Mouse (Mus musculus): ENCODE measurements around the gene Spata48. TPM values are rescaled to one million over a fixed set of nuclear protein-coding genes. Genes with fewer than 3 reads are reported as not detected.

Gene Spata48
- polyA plus RNA-seq (2015; fragmentation: Nextera tagmentation; extraction: Ambion mirVana): 0.61 and 0.83 TPM in 2 replicates

- H3K36me3 ChIP-seq: no peaks in the 10 kb centered on the region
- 3% methylated on average over 66 of the region's 66 CpGs for WGBS
- H3K4me1 ChIP-seq: no peaks in the 10 kb centered on the region
- peak; percentile 98 for ATAC-seq (ENCODE audit: low FRiP score, low read depth)
- H3K9me3 ChIP-seq: no peaks in the 10 kb centered on the region
- H3K9ac ChIP-seq: peak within 1 kb of the TSS; percentile 67
- peak within 1 kb of the TSS; percentile 70 for H3K27ac ChIP-seq
- H3K4me3 ChIP-seq: peak within 1 kb of the TSS; percentile 62
- no peaks in the 10 kb centered on the region for H3K27me3 ChIP-seq
- H3K4me2 ChIP-seq (replicated peaks): peak within 1 kb of the TSS; percentile 69
These were observed at the start of gene Spata48, which contains the start of gene Zpbp for GRCm38 (mm10) chr11:11461635-11462560. Gene Spata48 (plus strand): TSS chr11:11462094. Gene Zpbp (minus strand): TSS chr11:11462408.

- no peaks in the 10 kb centered on the region for H3K27me3 ChIP-seq
- no peak for ATAC-seq (ENCODE audit: low FRiP score, low read depth)
- no peak overlapping the region for H3K9ac ChIP-seq
- no peak overlapping the region for H3K4me2 ChIP-seq (replicated peaks)
- H3K36me3 ChIP-seq: no peaks in the 10 kb centered on the region
- H3K9me3 ChIP-seq: no peaks in the 10 kb centered on the region
- 80% methylated on average over 5 of the region's 5 CpGs for WGBS
- no peak overlapping the region for H3K4me3 ChIP-seq
- H3K4me1 ChIP-seq: no peaks in the 10 kb centered on the region
- no peak overlapping the region for H3K27ac ChIP-seq
These were observed 47.7 kb upstream of the Spata48 start for GRCm38 (mm10) chr11:11414188-11414587.

- Histone ChIP-seq H3K4me1 (no peaks in the 10 kb centered on the region), H3K36me3 (no peaks in the 10 kb centered on the region), H3K27me3 (no peaks in the 10 kb centered on the region), H3K4me3 (no peak overlapping the region), H3K9me3 (no peaks in the 10 kb centered on the region), H3K4me2 (replicated peaks) (no peak overlapping the region), H3K9ac (no peak overlapping the region), H3K27ac (no peak overlapping the region)
- ATAC-seq (ENCODE audit: low FRiP score, low read depth): no peak
- 76% methylated on average over 2 of the region's 2 CpGs for WGBS
These were observed 44.5 kb upstream of the Spata48 start for GRCm38 (mm10) chr11:11417356-11417755.

- no peak overlapping the region for H3K27ac ChIP-seq
- no peak overlapping the region for H3K4me2 ChIP-seq (replicated peaks)
- H3K36me3 ChIP-seq: no peaks in the 10 kb centered on the region
- no peaks in the 10 kb centered on the region for H3K27me3 ChIP-seq
- ATAC-seq (ENCODE audit: low FRiP score, low read depth): no peak
- no peak overlapping the region for H3K4me3 ChIP-seq
- H3K9ac ChIP-seq: no peak overlapping the region
- 29% methylated on average over 2 of the region's 2 CpGs for WGBS
- no peaks in the 10 kb centered on the region for H3K9me3 ChIP-seq
- H3K4me1 ChIP-seq: no peaks in the 10 kb centered on the region
These were observed 6.9 kb upstream of the Spata48 start for GRCm38 (mm10) chr11:11455037-11455436.

GRCm38 (mm10) chr11:11462561-11462890, 632 bp downstream of the Spata48 start:
- Histone ChIP-seq H3K9ac (peak overlapping the region; percentile 67), H3K27ac (no peak overlapping the region), H3K9me3 (no peaks in the 10 kb centered on the region), H3K27me3 (no peaks in the 10 kb centered on the region), H3K4me1 (no peaks in the 10 kb centered on the region), H3K4me2 (replicated peaks) (peak overlapping the region; percentile 69), H3K36me3 (no peaks in the 10 kb centered on the region), H3K4me3 (peak overlapping the region; percentile 62)
- no peak for ATAC-seq (ENCODE audit: low FRiP score, low read depth)
- WGBS: 79% methylated on average over 5 of the region's 5 CpGs

- Histone ChIP-seq H3K9ac (no peak overlapping the region), H3K4me3 (no peak overlapping the region), H3K4me2 (replicated peaks) (no peak overlapping the region), H3K27me3 (no peaks in the 10 kb centered on the region), H3K27ac (no peak overlapping the region), H3K36me3 (no peaks in the 10 kb centered on the region), H3K9me3 (no peaks in the 10 kb centered on the region), H3K4me1 (no peaks in the 10 kb centered on the region)
- no peak for ATAC-seq (ENCODE audit: low FRiP score, low read depth)
These were observed 7.0 kb downstream of the Spata48 start for GRCm38 (mm10) chr11:11468924-11469323.

GRCm38 (mm10) chr11:11484378-11484777, 22.5 kb downstream of the Spata48 start:
- H3K9me3 ChIP-seq: no peaks in the 10 kb centered on the region
- H3K4me1 ChIP-seq: no peaks in the 10 kb centered on the region
- H3K27ac ChIP-seq: no peak overlapping the region
- ATAC-seq (ENCODE audit: low FRiP score, low read depth): no peak
- no peaks in the 10 kb centered on the region for H3K27me3 ChIP-seq
- H3K4me2 ChIP-seq (replicated peaks): no peak overlapping the region
- H3K36me3 ChIP-seq: no peaks in the 10 kb centered on the region
- H3K4me3 ChIP-seq: no peak overlapping the region
- 53% methylated on average over 8 of the region's 8 CpGs for WGBS
- H3K9ac ChIP-seq: no peak overlapping the region

GRCm38 (mm10) chr11:11492044-11492443, 30.1 kb downstream of the Spata48 start:
- no peak for ATAC-seq (ENCODE audit: low FRiP score, low read depth)
- WGBS: 56% methylated on average over 5 of the region's 5 CpGs
- no peaks in the 10 kb centered on the region for H3K27me3 ChIP-seq

GRCm38 (mm10) chr11:11495697-11496096, 33.8 kb downstream of the Spata48 start:
- 93% methylated on average over 2 of the region's 2 CpGs for WGBS
- no peak for ATAC-seq (ENCODE audit: low FRiP score, low read depth)

More at GRCm38 (mm10) chr11:11492044-11492443, 30.1 kb downstream of the Spata48 start:
- Histone ChIP-seq H3K27ac (no peak overlapping the region), H3K4me1 (no peaks in the 10 kb centered on the region), H3K9ac (no peak overlapping the region), H3K9me3 (no peaks in the 10 kb centered on the region), H3K4me3 (no peak overlapping the region), H3K36me3 (no peaks in the 10 kb centered on the region), H3K4me2 (replicated peaks) (no peak overlapping the region)

GRCm38 (mm10) chr11:11499944-11500343, 38.0 kb downstream of the Spata48 start:
- H3K4me1 ChIP-seq: no peaks in the 10 kb centered on the region
- no peaks in the 10 kb centered on the region for H3K9me3 ChIP-seq
- H3K9ac ChIP-seq: no peak overlapping the region
- ATAC-seq (ENCODE audit: low FRiP score, low read depth): no peak
- H3K4me3 ChIP-seq: no peak overlapping the region
- H3K4me2 ChIP-seq (replicated peaks): no peak overlapping the region; the same call in 1 of the 2 replicates
- 22% methylated on average over 10 of the region's 10 CpGs for WGBS
- no peaks in the 10 kb centered on the region for H3K36me3 ChIP-seq
- H3K27ac ChIP-seq: no peak overlapping the region
- H3K27me3 ChIP-seq: no peaks in the 10 kb centered on the region

More at GRCm38 (mm10) chr11:11495697-11496096, 33.8 kb downstream of the Spata48 start:
- no peak overlapping the region for H3K4me2 ChIP-seq (replicated peaks)
- H3K4me1 ChIP-seq: no peaks in the 10 kb centered on the region
- H3K9me3 ChIP-seq: no peaks in the 10 kb centered on the region
- H3K27me3 ChIP-seq: no peaks in the 10 kb centered on the region
- no peak overlapping the region for H3K27ac ChIP-seq
- no peak overlapping the region for H3K9ac ChIP-seq
- no peak overlapping the region for H3K4me3 ChIP-seq
- H3K36me3 ChIP-seq: no peaks in the 10 kb centered on the region

GRCm38 (mm10) chr11:11506187-11506586, 44.3 kb downstream of the Spata48 start:
- no peak overlapping the region for H3K9ac ChIP-seq
- no peak overlapping the region for H3K4me2 ChIP-seq (replicated peaks)
- no peaks in the 10 kb centered on the region for H3K27me3 ChIP-seq
- 67% methylated on average over 2 of the region's 2 CpGs for WGBS
- H3K4me3 ChIP-seq: no peak overlapping the region
- no peaks in the 10 kb centered on the region for H3K4me1 ChIP-seq
- H3K9me3 ChIP-seq: no peaks in the 10 kb centered on the region
- H3K36me3 ChIP-seq: no peaks in the 10 kb centered on the region
- no peak for ATAC-seq (ENCODE audit: low FRiP score, low read depth)
- no peak overlapping the region for H3K27ac ChIP-seq

GRCm38 (mm10) chr11:11509413-11509812, 47.5 kb downstream of the Spata48 start:
- no peak for ATAC-seq (ENCODE audit: low FRiP score, low read depth)
- Histone ChIP-seq H3K4me1 (no peaks in the 10 kb centered on the region), H3K27ac (no peak overlapping the region), H3K36me3 (no peaks in the 10 kb centered on the region), H3K4me3 (no peak overlapping the region), H3K4me2 (replicated peaks) (no peak overlapping the region), H3K27me3 (no peaks in the 10 kb centered on the region), H3K9ac (no peak overlapping the region), H3K9me3 (no peaks in the 10 kb centered on the region)
- WGBS: 67% methylated on average over 2 of the region's 2 CpGs
